Mouse (Mus musculus) MEL (cell line): ENCODE measurements around the gene Cux1.

Experiments used
- CTCF ChIP-seq, 3 experiments: IDR thresholded peaks in 2 of 3; conservative IDR thresholded peaks in 1 of 3; 2 replicates each; pipeline ENCODE4 v1.5.1; 2011 to 2012; ENCODE audit warnings: low read length in 3 of 3, low read depth in 2 of 3, mild to moderate bottlenecking in 2 of 3, improper control_type of control experiment in 1 of 3, inconsistent platforms in 1 of 3, mixed read lengths in 1 of 3, moderate library complexity in 1 of 3; ENCODE audit not compliant: control insufficient read depth in 1 of 3, insufficient read depth in 1 of 3, poor library complexity in 1 of 3, severe bottlenecking in 1 of 3
- POLR2AphosphoS2 ChIP-seq: IDR thresholded peaks from 2 replicates; pipeline ENCODE4 v1.6.1; 2011; ENCODE audit warnings: low read length, improper control_type of control experiment

DNA sequence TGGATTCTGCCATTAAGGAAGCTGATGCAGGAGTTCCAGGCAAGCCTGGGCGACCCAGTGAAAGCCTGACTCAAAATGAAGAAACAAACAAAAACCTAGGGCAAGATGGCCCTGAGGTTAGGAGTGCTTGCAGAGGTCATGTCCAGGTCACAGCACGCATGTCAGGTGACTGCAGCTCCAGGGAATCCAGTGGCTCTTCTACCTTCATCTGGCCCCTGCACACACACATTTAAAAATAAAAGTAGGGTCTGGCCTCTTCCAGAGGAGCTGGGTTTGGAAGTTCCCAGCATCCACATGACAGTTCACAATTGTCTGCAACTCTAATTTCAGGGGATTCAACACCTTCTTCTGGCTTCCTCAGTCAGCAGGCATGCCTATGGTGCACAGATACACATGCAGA, 21.7 kb upstream of the Cux1 start:
- TF ChIP-seq POLR2AphosphoS2: no peak
- TF ChIP-seq CTCF (IDR thresholded peaks at IDR 0.05 in 2 of 3, conservative IDR thresholded peaks at IDR 0.05 in 1 of 3; ENCODE audit: control insufficient read depth in 1 of 3, insufficient read depth in 1 of 3, low read depth in 2 of 3, low read length in 3 of 3, poor library complexity in 1 of 3, severe bottlenecking in 1 of 3): no peak
